Mouse (Mus musculus) heart, adult 2 months (tissue): Measurements from ENCODE around the gene Lbx2. TPM values are rescaled to one million over a fixed set of nuclear protein-coding genes. Genes with fewer than 3 reads are reported as not detected.

Experiments
- DNase-seq, 2 experiments: peaks; one replicate each; pipeline ENCODE4 v3.0.0; 2021
- H3K27ac ChIP-seq: fragments of 200-600 bp; 2 replicates; pipeline ENCODE4 v1.8.1; 2022
- H3K27me3 ChIP-seq: fragments of 200-500 bp; 2 replicates; pipeline ENCODE4 v1.6.1; 2012; ENCODE audit warnings: mild to moderate bottlenecking, low read length, inconsistent platforms, mixed read lengths; ENCODE audit not compliant: control insufficient read depth, insufficient read depth
- H3K36me3 ChIP-seq: fragments of 200-500 bp; 2 replicates; pipeline ENCODE4 v1.6.1; 2012; ENCODE audit warnings: low read length, inconsistent platforms; ENCODE audit not compliant: control insufficient read depth, insufficient read depth
- H3K4me1 ChIP-seq: fragments of 200-500 bp; 2 replicates; pipeline ENCODE4 v1.6.1; 2011; ENCODE audit warnings: low read length; ENCODE audit not compliant: control insufficient read depth, insufficient read depth
- H3K4me3 ChIP-seq: fragments of 200-600 bp; 2 replicates; pipeline ENCODE4 v1.8.1; 2022
- H3K79me2 ChIP-seq: fragments of 200-500 bp; replicated peaks from 2 replicates; pipeline ENCODE4 v1.6.1; 2012; ENCODE audit warnings: mild to moderate bottlenecking, inconsistent platforms, low read length, moderate library complexity, mixed read lengths; ENCODE audit not compliant: control insufficient read depth, insufficient read depth
- H3K9ac ChIP-seq: fragments of 200-500 bp; 2 replicates; pipeline ENCODE4 v1.6.1; 2012; ENCODE audit warnings: low read depth, mild to moderate bottlenecking, control low read depth, inconsistent platforms, low read length, mixed read lengths
- CTCF ChIP-seq: fragments of 200-600 bp; IDR thresholded peaks from 2 replicates; pipeline ENCODE4 v1.8.1; 2022; ENCODE audit warnings: antibody characterized with exemption, mild to moderate bottlenecking, moderate library complexity
- EP300 ChIP-seq: fragments of 200-500 bp; IDR thresholded peaks from 2 replicates; pipeline ENCODE4 v1.6.1; 2011; ENCODE audit warnings: low read depth, low read length, control low read depth; ENCODE audit not compliant: insufficient read depth
- POLR2A ChIP-seq: fragments of 200-500 bp; IDR thresholded peaks from 2 replicates; pipeline ENCODE4 v1.6.1; 2011; ENCODE audit warnings: mild to moderate bottlenecking, low read depth, low read length, control low read depth; ENCODE audit not compliant: insufficient read depth
- WGBS: fragments of 180-500 bp; shearing (Covaris S2); methylation state at CpG from one replicate; pipeline ENCODE4 v1.1.7; 2018; 5-methylcytosine and 5-hydroxymethylcytosine counted together
- intact Hi-C: fragments of 180-260 bp; cut with DNase I; formaldehyde crosslinking; loops from one replicate; pipeline ENCODE4 v1.15.1; 2025
- polyA plus RNA-seq: library from polyadenylated mRNA; depleted of rRNA; stranded (reverse); fragments of >200 nt; gene quantifications from 2 replicates; pipeline ENCODE4 v1.2.3, GENCODE M21; 2012
- total RNA-seq, 2 experiments: library from RNA; stranded (reverse); gene quantifications; 2 replicates each; pipeline ENCODE4 v1.2.3; 2021

The Lbx2 gene
- total and polyA plus RNA-seq, 3 experiments, result 0.84 to 2.2 (median 1.5) TPM

GRCm38 (mm10) chr6:83111510-83112136 is 25.5 kb downstream of the Lbx2 start:
- no peak for DNase-seq
- no peak overlapping the region for H3K4me3 ChIP-seq
- WGBS, result 73% methylated on average over 4 of the region's 4 CpGs
- H3K4me1 ChIP-seq, result peaks cover 5% of the 10 kb centered on the region
- no peak overlapping the region for H3K9ac ChIP-seq
- intact Hi-C loops, result no loop called here
- TF ChIP-seq POLR2A, result no peak
- TF ChIP-seq EP300, result no peak
- TF ChIP-seq CTCF, result no peak
- H3K27ac ChIP-seq, result no peak overlapping the region
- no peaks in the 10 kb centered on the region; the same call in 1 of the 2 replicates for H3K79me2 ChIP-seq
- no peaks in the 10 kb centered on the region for H3K36me3 ChIP-seq
- no peaks in the 10 kb centered on the region for H3K27me3 ChIP-seq

- Histone ChIP-seq H3K9ac (peak within 1 kb of the TSS; percentile 77), H3K4me3 (peak within 1 kb of the TSS; percentile 90), H3K4me1 (peaks cover 4% of the 10 kb centered on the region), H3K27ac (peak within 1 kb of the TSS; percentile 80), H3K79me2 (no peaks in the 10 kb centered on the region), H3K27me3 (no peaks in the 10 kb centered on the region), H3K36me3 (no peaks in the 10 kb centered on the region)
- WGBS, result under 1% methylated on average over 54 of the region's 58 CpGs
- peak; percentile 96 for DNase-seq
- intact Hi-C loops, result loop anchor here (2.0 kb wide), 1 partner anchor 50 kb away; the partner anchor contains the start of gene Dctn1
- peak; percentile 70 for TF ChIP-seq CTCF
- peak; percentile 98 for TF ChIP-seq POLR2A
- TF ChIP-seq EP300, result 0 out of 2 replicates have a peak, but pooled peaks have one; percentile 70
Observed at GRCm38 (mm10) chr6:83115011-83115671, 29.0 kb downstream of the Lbx2 start, which contains the start of gene Mogs. Gene Mogs (plus strand): TSS chr6:83115496.

GRCm38 (mm10) chr6:83115682-83116372 is 29.7 kb downstream of the Lbx2 start:
- no peak for DNase-seq
- Histone ChIP-seq H3K9ac (peak overlapping the region; percentile 77), H3K79me2 (no peaks in the 10 kb centered on the region), H3K27me3 (no peaks in the 10 kb centered on the region), H3K4me1 (peaks cover 5% of the 10 kb centered on the region), H3K27ac (peak overlapping the region; percentile 51), H3K36me3 (no peaks in the 10 kb centered on the region), H3K4me3 (peak overlapping the region; percentile 90)
- TF ChIP-seq POLR2A (no peak), EP300 (no peak), CTCF (no peak)
- WGBS, result 1% methylated on average over 38 of the region's 48 CpGs
- intact Hi-C loops, result loop anchor here (2.0 kb wide), 2 partner anchors 43 to 49 kb away; partner anchors contain the start of gene Dctn1

GRCm38 (mm10) chr6:83116373-83117164 is 30.4 kb downstream of the Lbx2 start:
- DNase-seq, result no peak
- intact Hi-C loops, result loop anchor here (2.0 kb wide), 1 partner anchor 42 kb away; no protein-coding TSS in a partner anchor

GRCm38 (mm10) chr6:83117165-83117438 is 30.9 kb downstream of the Lbx2 start:
- 86% methylated on average over 4 of the region's 4 CpGs for WGBS
- Histone ChIP-seq H3K9ac (no peak overlapping the region), H3K27ac (no peak overlapping the region), H3K79me2 (no peaks in the 10 kb centered on the region), H3K4me1 (peaks cover 5% of the 10 kb centered on the region), H3K27me3 (no peaks in the 10 kb centered on the region), H3K36me3 (no peaks in the 10 kb centered on the region), H3K4me3 (no peak overlapping the region)
- no peak for TF ChIP-seq CTCF
- no peak for DNase-seq
- intact Hi-C loops, result loop anchor here (2.0 kb wide), 1 partner anchor 42 kb away; no protein-coding TSS in a partner anchor

More at GRCm38 (mm10) chr6:83116373-83117164, 30.4 kb downstream of the Lbx2 start:
- peaks cover 5% of the 10 kb centered on the region for H3K4me1 ChIP-seq
- WGBS, result 76% methylated on average over 11 of the region's 11 CpGs
- no peak overlapping the region for H3K27ac ChIP-seq
- H3K4me3 ChIP-seq, result peak overlapping the region; percentile 90
- no peak for TF ChIP-seq POLR2A
- no peak for TF ChIP-seq CTCF
- TF ChIP-seq EP300, result no peak
- no peaks in the 10 kb centered on the region for H3K27me3 ChIP-seq
- H3K79me2 ChIP-seq, result no peaks in the 10 kb centered on the region
- H3K36me3 ChIP-seq, result no peaks in the 10 kb centered on the region
- no peak overlapping the region for H3K9ac ChIP-seq
